In the genomic region with DNA sequence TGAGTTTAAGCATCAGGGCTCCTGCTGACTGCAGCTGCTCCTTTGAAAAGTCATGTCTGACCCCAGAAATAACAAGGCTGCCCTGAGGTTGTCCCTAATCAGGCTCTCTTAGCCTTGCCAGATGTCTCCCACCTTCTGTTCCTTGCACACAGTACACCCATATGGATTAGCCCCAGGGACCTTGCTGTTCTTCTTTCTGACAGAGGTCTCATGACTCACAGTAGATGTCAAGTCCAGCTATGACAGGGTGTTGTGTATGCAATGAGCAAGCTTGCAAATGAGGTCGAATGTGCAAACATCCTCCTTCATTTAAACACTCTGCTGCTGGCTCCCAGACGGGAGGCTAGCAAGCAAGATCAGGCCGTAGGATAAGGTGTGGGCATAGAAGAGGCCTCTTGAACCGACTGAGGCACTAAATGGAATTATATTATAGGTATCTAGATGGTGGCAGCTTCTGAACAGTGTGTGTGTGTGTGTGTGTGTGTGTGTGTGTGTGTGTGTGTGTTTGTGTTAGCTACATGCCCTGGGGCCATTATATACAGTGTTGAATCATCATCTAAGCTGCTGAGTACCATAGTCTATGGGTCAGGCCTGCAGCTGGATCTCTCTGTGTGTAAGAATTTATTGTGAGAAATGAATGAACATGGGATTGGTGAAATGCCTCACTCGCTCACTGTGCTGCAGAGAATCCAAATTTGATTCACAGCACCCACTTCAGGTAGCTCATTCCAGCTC, we compare ENCODE assay signal across 17 mouse cellular contexts.
DNase-seq lines count a peak whose midpoint lies in the region; ATAC-seq lines count a peak whose summit lies in the region.
"Had no signal": no experiment of that assay in that cellular context is flagged by ENCODE, and none has a peak within 500 bp of the region (broad histone marks: within the 10 kb centered on the region; RNA-seq: fewer than 3 reads in every experiment).

No protein-coding gene starts in this region.

- WGBS in hindbrain, embryonic 10.5 days: 63% methylated on average over 5 of the region's 5 CpGs
- WGBS in hindbrain, embryonic 13.5 days: 50% methylated on average over 5 of the region's 5 CpGs
- WGBS in midbrain, embryonic 13.5 days: 65% methylated on average over 5 of the region's 5 CpGs
- WGBS in intestine, embryonic 16.5 days: 48% methylated on average over 5 of the region's 5 CpGs

- no peak overlapping the region for H3K4me2 ChIP-seq in hindbrain, embryonic 13.5 days
- no peak overlapping the region for H3K4me2 ChIP-seq in midbrain, embryonic 13.5 days (replicated peaks)
- H3K4me2 ChIP-seq in intestine, embryonic 16.5 days (ENCODE audit: low read depth, low read length): no peak overlapping the region

- H3K9ac ChIP-seq in hindbrain, embryonic 13.5 days: no peak overlapping the region
- H3K9ac ChIP-seq in midbrain, embryonic 13.5 days (replicated peaks): no peak overlapping the region
- no peak overlapping the region for H3K9ac ChIP-seq in intestine, embryonic 16.5 days (ENCODE audit: low read depth, low read length)
- H3K9ac ChIP-seq: liver, embryonic 14.5 days had no signal

- H3K4me3 ChIP-seq in hindbrain, embryonic 10.5 days: no peak overlapping the region
- no peak overlapping the region for H3K4me3 ChIP-seq in hindbrain, embryonic 13.5 days
- H3K4me3 ChIP-seq in midbrain, embryonic 13.5 days (replicated peaks): no peak overlapping the region
- H3K4me3 ChIP-seq in intestine, embryonic 16.5 days (ENCODE audit: low read length): no peak overlapping the region
- H3K4me3 ChIP-seq: gastrocnemius, adult 2 months; myocyte had no signal

- peak; percentile 15 to 63 for DNase-seq in adrenal gland, adult (ENCODE audit: inconsistent age in 2 of 2, low spot score in 1 of 2)
- DNase-seq in adrenal gland, postnatal 14 days: no peak
- peak; percentile 24 for DNase-seq in hindbrain, embryonic 10.5 days (ENCODE audit: low spot score)
- peak; percentile 44 for DNase-seq in adipocyte (ENCODE audit: low spot score)
- DNase-seq in urinary bladder, adult 2 months (ENCODE audit: low spot score): no peak
- DNase-seq: cerebellum, postnatal 25 days; gastrocnemius, adult 2 months; heart, postnatal 14 days; kidney, adult 18-20 months; kidney, postnatal 36 days; layer of hippocampus, postnatal 36 days; lung, postnatal 4 days had no signal

- H3K27ac ChIP-seq in hindbrain, embryonic 10.5 days: peak overlapping the region; percentile 5; the same call in 1 of the 2 replicates
- H3K27ac ChIP-seq in hindbrain, embryonic 13.5 days: no peak overlapping the region
- peak overlapping the region; percentile 27; the same call in 1 of the 2 replicates for H3K27ac ChIP-seq in midbrain, embryonic 13.5 days
- no peak overlapping the region for H3K27ac ChIP-seq in intestine, embryonic 16.5 days (ENCODE audit: low read length)
- H3K27ac ChIP-seq: gastrocnemius, adult 2 months; liver, embryonic 14.5 days had no signal

- no peaks in the 10 kb centered on the region for H3K36me3 ChIP-seq in hindbrain, embryonic 10.5 days
- H3K36me3 ChIP-seq in hindbrain, embryonic 13.5 days: no peaks in the 10 kb centered on the region
- no peaks in the 10 kb centered on the region for H3K36me3 ChIP-seq in midbrain, embryonic 13.5 days
- no peaks in the 10 kb centered on the region for H3K36me3 ChIP-seq in intestine, embryonic 16.5 days (ENCODE audit: control insufficient read depth, insufficient read depth, low read length)

- no peaks in the 10 kb centered on the region for H3K27me3 ChIP-seq in hindbrain, embryonic 10.5 days (ENCODE audit: insufficient read depth, poor library complexity, severe bottlenecking)
- no peaks in the 10 kb centered on the region for H3K27me3 ChIP-seq in hindbrain, embryonic 13.5 days
- no peaks in the 10 kb centered on the region for H3K27me3 ChIP-seq in midbrain, embryonic 13.5 days
- H3K27me3 ChIP-seq in intestine, embryonic 16.5 days (replicated peaks; ENCODE audit: control insufficient read depth, insufficient read depth, low read length): no peaks in the 10 kb centered on the region

- peaks cover 25% of the 10 kb centered on the region for H3K4me1 ChIP-seq in hindbrain, embryonic 10.5 days (replicated peaks)
- H3K4me1 ChIP-seq in hindbrain, embryonic 13.5 days (replicated peaks): peaks cover 23% of the 10 kb centered on the region
- peaks cover 21% of the 10 kb centered on the region for H3K4me1 ChIP-seq in midbrain, embryonic 13.5 days (replicated peaks)
- no peaks in the 10 kb centered on the region for H3K4me1 ChIP-seq in intestine, embryonic 16.5 days (ENCODE audit: control insufficient read depth, insufficient read depth, low read length)

- H3K9me3 ChIP-seq in hindbrain, embryonic 10.5 days: no peaks in the 10 kb centered on the region
- H3K9me3 ChIP-seq in hindbrain, embryonic 13.5 days: no peaks in the 10 kb centered on the region
- H3K9me3 ChIP-seq in midbrain, embryonic 13.5 days: no peaks in the 10 kb centered on the region
- H3K9me3 ChIP-seq in intestine, embryonic 16.5 days (ENCODE audit: control insufficient read depth, low read length): 0 out of 2 replicates have a peak, but pooled peaks cover 3% of the 10 kb centered on the region

- ATAC-seq in hindbrain, embryonic 13.5 days (ENCODE audit: low FRiP score): no peak
- 0 out of 2 replicates have a peak, but pooled peaks have one; percentile 34 for ATAC-seq in midbrain, embryonic 13.5 days
- ATAC-seq in intestine, embryonic 16.5 days: no peak

Comparison
In these comparisons a context has a peak if more than half of its experiments do, and no peak if none do; other contexts are left out.
1. DNase-seq: peak in adrenal gland, adult (2 of 2), hindbrain, embryonic 10.5 days (single experiment) and adipocyte (single experiment); none in adrenal gland, postnatal 14 days (single experiment) and urinary bladder, adult 2 months (single experiment).
2. H3K27ac ChIP-seq: peak in hindbrain, embryonic 10.5 days (single experiment) and midbrain, embryonic 13.5 days (single experiment); none in hindbrain, embryonic 13.5 days (single experiment) and intestine, embryonic 16.5 days (single experiment).